Mouse (Mus musculus) ES-Bruce4 (cell line): ENCODE measurements around the gene Syne3.

Experiments used
- EP300 ChIP-seq: IDR thresholded peaks from 2 replicates; pipeline ENCODE4 v1.6.1; 2011; ENCODE audit warnings: low read depth, low read length; ENCODE audit not compliant: insufficient read depth
- POLR2A ChIP-seq: IDR thresholded peaks from one replicate; pipeline ENCODE4 v1.8.1; 2011; ENCODE audit warnings: low read length; ENCODE audit not compliant: insufficient read depth

DNA sequence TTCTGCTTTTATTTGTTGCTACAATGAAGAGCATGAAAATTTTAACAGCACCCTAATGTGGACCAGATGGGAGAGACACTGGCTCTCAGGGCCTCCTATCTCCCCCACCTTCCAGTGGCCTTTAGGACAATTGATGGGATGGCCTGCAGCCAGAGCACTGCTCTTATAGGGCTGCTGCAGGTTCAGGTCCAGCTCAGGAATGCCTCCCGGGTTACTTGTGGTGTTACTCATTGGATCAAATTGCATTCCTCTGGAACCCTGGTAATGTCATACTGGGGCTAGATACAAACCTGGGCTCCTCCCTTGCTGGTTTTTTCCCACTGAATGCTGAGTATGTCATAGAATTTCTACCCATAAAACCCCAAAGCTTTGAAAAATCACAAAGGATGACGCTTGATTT is 90.4 kb downstream of the Syne3 start:
- TF ChIP-seq EP300 (no peak), POLR2A (no peak)
